Mouse (Mus musculus) embryo, embryonic 10.5 days (tissue): ENCODE results near the gene Usp12.
"Not testable (repeated sequence)": the region's sequence is repeated elsewhere in the genome, so short reads cannot be mapped to it uniquely, and the experiment has no call there.

ENCODE experiments used
- DNase-seq: peaks from one replicate; pipeline ENCODE4 v3.0.0-alpha.2; 2015; ENCODE audit warnings: low spot score

Usp12 gene

DNA sequence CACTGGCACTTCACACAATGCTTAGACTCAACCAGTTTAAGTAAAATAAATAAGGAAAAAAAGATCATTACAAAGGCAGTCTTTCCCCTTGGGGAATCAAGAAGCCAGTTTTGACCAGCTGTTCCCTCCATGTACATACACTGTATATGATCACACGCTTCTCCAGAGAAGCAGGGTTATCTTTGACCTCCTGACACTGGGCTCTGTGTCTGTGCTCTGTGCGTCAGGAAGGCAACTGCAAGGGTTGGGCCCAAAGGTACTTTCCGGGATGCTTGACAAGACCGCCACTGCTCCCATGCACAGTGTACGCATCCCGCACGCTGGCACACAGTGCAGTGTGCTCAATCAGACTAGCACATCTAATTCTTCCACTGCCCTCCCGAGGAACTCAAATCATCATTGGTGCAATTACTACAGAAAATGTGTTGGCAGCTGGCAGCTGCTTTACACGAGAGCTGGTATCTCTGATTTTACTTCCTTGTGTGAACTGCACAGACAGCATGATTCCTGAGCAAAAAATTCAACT is 57.8 kb downstream of the Usp12 start:
- DNase-seq, result no peak

DNA sequence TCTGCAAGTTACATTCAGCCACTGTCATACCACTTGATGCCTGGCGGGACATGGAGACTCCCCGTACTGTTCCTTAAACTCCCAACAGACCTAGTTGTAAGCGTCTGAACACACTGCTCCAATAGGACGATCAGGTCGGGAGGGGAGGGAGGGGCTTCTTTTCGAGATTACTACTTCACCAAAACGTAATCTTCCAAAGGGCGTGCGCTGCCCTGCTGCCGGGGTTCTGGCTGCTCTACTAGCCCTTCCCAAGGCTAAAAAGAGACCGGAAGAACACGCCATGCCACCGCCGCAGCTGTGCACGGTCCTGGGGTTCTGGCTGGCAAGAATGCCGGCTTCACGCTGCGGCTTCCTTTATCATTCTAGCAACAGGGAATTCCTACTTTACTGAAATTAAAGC is 58.5 kb downstream of the Usp12 start:
- DNase-seq, result no peak

DNA sequence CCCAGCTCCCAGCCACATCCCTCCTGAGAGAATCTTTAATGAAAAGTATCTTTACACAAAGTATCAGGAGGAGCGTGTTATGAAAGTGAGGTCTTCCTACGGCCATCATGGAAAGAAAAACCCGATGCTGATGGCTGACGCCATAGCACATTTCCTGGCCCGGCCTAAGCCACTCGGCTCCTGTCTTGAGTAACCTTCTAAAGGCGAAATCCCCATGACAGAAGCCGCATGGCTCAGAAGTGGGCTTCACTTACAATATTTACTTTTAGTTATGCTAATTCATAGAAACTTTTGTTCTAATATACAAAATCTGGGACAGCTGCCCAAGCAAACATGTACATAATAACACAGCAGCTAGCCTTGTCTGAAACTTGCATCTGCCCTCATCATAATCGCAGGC is 59.8 kb downstream of the Usp12 start:
- not testable (repeated sequence) for DNase-seq

DNA sequence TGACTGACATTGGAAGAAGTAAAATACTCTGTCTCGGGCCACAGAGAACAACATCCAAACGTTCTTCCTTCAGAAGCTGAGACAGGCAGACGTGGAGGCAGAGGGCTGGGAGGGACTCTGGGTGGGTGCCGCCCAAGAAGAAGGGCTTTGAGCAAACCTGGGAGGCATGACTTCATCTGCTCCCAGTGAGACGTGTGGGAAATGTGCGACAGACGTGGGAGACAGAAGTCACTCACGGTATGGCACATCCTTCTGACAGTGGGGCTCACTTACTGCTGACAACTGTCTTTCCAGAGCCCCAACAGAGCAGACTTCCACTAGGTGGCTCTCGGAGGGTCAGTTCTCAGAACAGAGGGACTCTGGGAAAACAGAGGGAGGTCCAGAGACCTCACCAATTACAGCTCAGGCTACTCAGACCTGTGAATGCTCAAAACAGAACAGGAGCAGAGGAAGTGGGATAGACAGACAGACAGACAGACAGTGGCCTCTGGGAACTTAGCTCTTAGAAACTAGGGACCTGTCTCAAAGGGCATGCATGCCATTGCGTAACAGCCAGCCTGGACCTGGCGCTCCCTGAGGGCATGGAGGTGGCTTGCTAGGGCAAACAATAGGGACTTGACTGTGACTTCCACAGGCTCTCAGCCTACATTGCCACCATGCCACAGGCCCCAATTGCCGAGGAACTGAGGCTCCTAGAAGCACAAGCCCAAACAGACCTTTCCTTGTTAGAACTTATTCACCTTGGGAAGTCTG is 60.7 kb downstream of the Usp12 start:
- DNase-seq, result no peak

DNA sequence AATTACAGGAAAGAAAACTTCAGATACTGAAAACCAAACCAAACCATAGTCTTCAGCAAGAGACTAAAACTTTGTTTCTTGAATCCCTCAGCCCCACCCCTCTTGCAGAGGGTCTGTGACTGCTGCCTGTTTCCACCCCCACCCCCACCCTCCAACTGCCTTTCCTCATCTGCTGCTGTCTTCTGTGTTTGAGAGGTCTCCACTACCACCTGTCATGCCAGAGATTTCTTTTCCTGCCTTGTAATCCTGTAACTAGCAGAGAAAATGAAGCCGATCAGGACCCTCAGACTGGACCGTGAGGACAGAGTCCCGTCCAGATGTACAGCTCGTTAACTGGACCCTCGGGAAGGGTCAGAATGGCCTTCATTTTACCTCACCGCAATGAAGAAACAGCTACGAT is 61.4 kb downstream of the Usp12 start:
- DNase-seq, result no peak

DNA sequence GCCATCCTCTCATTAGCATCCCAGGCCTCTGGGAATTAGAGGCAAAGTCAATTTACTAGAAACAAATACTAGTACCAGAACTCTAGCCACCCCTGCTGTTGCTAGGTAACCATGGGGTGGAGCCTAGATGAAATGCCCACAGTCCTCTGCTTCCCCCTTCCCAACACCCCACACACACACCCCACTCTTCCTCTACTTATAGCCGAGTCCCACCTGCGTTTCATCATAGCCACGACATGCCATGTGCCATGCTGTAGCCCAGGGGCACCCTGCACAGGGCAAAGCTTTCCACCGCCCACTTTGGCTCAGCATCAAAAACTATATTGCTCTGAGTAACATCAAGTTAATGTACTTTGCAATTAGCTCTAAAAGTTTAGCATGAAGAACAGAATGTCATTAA is 67.8 kb downstream of the Usp12 start:
- DNase-seq, result no peak

DNA sequence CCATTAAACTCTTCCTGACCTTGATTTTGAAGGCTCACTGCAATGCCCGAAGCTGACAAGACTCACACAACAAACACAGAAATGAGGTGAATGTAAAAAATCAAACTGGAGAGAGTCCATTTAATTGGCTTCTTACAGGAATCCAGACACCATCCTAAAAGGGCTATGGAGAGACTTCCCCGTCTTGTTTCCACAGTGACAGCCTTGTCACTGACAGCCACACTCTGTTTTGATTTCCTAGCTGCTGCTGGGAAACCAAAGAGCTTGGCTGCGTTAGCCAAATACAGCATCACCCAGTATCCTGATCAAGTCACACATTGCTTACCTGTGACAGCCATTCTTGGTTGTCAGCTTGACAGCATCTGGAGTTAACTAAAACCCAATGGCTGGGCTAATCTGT is 69.8 kb downstream of the Usp12 start:
- DNase-seq, result no peak

DNA sequence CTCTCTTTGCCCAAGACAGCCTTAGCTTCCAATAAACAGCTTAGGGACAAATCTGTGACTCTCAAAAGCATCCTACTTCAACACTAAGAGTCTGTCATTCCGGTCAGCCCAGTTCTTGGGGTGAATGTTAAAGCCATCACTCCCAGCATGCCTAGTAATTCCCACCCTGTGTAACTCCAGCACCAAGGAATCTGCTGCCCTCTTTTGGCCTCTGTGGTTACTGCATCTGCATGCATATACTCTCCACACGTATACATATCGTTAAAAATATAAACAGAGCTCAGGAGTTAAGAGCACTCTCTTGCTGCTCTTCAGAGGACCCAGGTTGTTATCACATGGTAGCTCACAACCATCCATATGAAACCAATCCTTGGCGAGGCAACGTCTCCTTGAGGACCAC is 71.4 kb downstream of the Usp12 start:
- no peak for DNase-seq

DNA sequence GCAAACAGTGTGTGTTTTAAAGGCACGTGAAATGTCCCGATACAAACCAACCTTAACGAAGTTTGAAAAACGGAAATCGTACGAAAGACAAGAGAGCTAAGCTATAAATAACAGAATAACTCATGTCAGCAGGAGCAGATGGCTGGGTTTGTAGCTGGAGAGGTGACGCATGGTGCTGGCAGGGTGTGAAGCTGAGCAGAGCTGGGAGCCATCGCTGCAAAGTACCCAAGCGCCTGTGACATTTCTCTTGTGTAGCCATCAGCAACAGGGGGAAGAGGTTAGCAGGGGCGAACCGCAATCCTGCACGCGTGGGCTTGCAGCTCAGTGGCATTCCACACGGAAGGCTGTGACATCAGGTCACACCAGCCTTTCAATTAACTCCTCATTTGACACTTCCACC is 72.6 kb downstream of the Usp12 start:
- DNase-seq, result no peak

DNA sequence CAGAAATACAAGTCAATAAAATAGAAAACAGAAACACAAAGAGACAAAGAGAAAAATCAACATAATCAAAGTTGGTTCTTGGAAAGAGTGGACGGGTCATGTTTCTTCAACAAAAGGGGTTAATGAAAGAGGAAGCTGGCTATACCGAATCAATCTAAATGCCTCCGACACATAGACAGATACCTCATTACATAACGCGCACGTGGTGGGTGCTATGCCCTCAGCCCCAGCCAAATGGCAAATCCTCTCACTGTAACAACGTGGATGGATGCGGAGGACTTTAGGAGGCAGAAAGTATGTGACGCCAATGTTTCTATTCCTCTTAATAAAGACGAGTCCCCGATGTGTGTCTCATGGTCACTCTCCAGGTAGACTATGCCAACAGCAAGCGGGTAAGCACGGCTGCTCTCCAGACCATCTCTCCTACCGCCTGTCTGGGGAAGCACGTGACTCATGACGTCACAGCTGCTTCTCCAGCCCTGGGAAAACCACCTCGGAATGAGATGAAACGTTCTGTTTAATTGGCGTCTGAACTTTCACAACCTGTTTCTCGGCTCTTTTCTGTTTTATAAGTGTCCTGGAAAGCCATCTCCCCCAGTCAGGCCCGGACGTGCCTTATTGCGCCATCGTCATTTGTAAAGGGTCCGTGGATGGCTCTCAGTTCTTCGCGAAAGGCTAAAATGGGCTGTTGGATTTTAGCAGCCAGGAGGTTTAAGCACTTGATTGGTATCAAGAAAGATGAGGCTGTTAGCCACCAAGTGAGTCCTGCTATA is 75.0 kb downstream of the Usp12 start:
- no peak for DNase-seq

DNA sequence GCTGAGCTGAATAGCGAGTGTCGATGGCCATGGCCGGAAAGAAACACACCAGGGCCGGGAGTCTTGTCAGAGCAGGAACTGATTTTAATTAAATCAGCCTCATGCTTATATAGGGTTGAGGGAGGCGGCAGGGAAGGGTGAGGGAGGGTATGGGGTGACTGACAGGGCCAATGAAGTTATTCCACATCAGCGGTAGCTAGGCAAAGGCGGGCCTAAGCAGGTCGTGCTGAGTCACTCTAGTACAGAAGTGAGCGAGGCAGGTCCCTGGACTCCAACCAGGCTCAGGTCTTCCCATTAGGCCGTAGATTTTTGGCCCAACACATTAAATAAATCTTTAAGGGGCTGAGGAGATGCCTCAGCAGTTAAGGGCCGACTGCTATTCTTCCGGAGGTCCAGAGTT is 81.0 kb downstream of the Usp12 start:
- no peak for DNase-seq

DNA sequence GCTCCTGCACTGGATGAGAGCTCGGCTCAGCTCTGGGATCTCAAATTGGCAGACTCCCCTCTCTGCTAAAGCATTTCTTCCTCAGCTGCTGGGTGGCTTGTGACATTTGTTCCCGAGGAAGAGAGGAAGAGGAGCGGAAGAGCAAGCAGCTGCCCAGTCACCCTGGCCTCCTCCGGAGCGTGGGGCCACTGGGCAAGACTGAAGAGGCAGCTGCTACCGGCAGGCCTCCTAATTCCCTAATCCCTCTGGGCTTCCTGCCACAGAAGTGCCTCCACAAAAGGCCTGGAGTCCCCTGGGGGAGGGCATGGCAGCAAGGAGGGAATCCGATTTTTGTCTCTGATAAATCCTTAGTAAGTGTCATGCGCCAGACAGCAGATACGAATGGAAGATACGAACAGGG is 81.7 kb downstream of the Usp12 start:
- DNase-seq, result peak; percentile 19

DNA sequence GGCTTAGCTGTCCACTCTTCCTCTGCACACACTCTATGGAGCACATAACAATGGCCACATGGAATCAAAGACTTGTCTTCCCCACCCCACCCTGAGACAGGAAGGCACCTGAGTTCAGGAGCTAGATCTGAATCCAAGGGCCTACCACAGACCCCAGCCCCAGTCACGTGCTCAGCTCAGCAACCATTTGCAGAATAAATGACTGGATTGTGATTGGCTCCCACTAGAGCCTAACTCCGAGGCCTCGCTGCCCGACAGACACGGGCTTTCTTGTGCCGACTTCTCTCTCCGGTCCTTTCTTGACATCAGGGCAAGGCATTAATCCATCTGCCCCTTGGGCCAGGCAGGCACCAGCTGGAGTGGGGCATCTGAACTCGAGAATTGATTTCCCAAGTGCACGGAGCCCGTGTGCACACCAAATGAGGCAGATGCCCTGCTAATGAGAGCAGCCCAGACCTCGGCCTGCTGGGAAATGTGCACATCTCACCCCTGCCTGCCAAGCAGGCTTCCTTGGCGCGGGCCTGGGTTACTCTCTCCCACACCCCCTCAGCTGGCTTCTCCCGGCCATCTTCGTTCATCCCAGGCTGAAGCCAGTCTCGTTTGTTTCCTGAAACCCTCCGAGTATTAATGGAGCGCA is 82.4 kb downstream of the Usp12 start:
- DNase-seq, result peak; percentile 19

DNA sequence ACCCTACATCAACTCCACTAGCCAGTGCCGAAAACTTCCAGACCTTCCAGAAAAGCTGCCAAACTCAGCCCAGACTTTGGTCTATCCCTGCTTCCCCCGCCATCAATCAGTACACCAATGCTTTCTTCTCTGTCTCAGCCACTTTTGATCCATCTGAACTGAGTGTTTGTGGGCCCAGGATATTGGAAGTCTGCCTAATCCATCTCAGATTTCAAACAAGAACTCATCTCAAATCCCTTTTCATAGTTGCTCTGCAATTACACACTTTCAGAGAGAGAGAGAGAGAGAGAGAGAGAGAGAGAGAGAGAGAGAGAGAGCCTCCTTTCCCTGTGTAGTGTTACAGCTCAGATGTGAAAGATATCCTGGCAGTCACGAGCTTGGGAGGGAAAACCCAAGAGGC is 85.4 kb downstream of the Usp12 start:
- DNase-seq, result no peak

DNA sequence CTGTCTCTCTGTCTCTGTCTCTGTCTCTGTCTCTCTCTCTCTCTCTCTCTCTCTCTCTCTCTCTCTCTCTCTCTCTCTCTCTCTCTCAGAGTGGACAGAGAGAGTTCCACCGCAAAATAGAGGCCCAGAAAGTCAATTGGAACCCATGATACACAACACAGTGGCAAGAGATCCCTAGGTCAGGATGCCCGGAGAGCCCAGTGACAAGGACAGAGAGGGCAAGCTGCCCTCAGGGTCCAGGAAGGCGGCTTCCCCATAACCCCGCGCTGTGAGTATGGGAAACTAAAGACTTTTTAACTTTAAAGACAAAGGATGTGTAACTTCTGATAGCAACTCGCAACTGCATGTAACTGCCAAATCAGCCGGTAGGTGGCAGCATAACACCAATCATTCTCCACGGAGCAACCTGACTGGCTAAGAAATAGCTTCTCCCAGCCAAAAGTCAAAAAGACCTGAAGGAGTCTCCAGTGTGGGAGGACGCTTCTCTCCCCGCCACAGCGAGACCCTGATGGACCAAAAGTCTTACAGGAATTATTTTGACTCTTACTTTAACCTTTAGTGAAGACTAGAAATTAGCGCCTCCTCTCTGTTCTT is 88.9 kb downstream of the Usp12 start:
- DNase-seq, result peak; percentile 94

DNA sequence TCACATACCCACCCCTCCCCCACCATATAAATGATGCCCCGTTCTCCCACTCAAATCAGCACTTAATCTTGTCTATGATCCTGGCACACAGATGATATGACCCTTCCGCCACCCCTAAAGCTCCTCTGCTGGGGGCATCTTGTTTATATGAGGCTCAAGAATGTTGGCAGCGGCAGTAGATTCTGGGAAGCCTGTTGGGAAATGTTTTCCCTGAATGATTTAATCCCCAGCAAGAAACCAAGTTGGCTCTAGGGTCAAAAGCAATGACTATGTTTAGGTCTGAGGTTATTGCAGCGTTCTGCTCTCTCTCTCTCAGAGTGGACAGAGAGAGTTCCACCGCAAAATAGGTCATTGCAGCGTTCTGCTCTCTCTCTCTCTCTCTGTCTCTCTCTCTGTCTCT is 89.4 kb downstream of the Usp12 start:
- no peak for DNase-seq

DNA sequence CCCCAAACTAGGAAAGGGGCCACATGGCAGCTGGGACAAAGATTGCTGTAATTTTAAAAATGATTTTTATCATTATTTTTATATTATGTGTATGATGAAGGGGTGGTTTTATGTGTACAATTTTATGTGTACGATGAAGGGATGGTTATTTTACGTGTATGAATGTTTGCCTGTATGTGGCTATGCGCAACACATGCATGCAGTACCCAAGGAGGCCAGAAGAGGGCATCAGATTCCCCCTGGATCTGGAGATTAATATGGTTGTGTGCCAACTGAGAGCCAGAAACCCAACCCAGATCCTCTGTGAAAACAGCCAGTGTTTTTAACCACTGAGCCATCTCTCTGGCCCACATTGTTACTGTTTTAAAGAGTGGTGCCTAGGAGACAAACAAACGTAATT is 90.6 kb downstream of the Usp12 start:
- DNase-seq, result no peak

DNA sequence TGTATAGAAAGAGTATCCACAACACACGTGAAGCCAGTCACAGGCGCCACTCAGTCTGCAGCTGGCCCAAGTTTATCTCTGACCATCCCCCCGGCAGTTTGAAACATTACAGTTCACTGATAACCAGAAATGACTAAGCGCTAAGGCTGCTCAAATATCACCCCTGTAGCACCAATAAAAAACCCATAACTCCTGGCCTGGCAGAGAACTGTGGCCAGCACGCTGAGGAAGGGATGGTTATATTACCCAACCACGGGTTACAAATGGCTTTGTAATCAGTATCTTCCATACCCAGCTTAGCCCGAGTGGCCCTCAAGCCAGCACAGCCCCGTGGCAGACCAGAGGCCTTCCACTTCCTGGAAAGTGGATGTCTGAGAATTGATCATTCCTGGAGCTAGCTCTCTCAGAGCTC is 91.1 kb downstream of the Usp12 start:
- no peak for DNase-seq

DNA sequence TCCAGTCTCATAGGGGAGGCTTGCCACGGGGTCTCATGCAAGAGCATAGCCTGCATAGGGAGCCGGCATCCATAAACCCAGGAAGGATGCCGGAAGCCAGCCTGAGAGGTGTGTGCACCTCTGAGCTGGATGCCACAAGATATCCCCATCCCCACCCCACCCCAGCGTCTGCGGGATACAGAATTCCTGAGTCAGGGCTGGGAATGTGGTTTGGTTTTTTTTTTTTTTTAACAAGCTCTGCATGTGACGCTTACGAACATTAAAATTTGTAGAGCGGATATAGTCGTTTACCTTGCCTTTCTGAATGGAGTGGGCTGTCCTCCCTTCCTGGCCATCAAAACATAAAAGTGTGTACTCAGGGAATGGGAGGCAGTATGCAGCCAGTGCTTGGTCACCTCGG is 94.7 kb downstream of the Usp12 start:
- DNase-seq, result no peak

DNA sequence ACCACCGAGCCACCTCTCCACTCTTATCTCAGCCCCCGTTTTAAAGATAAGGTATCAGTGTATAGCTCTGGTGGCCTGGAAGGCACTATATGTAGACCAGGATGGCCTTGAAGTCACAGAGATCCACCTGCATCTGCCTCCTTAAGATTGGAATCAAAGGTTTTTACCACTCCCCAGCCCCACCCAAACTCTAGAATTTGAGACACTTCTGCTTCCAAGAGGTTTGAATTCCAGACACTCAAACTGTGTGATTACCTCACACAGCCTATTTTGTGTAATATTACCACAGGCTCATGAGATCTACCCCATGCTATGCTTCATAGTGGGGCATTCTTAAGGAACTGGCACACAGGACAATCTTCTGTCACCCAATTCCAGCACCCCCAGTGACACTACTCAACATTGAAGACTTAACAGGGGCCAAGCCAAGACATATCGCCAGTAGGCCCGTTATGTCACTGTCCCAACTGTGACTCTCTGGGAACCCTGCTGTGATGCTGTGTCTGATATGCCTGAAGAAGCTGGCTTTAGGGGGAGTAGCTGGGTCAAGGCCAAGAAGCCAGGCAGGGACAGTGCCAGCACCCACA is 95.3 kb downstream of the Usp12 start:
- no peak for DNase-seq

DNA sequence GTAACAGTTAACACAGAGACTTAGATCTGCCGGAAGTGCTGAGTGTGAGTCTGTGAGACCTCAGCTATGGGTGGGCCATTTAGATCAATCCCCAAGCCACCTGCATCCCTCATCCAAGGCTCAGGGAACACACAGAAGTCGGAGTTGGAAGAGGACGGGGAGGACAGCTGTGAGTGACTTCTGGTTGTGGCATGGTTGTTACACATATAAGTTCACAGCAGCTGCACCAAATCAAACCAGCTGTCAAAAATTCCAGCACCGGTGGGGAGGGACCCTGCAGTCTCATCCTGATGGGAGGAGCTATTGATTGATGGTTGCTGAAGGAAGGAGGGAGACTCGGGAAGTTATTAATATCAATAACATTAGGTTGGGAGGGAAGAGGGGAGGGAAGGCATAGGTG is 99.3 kb downstream of the Usp12 start:
- DNase-seq, result no peak

DNA sequence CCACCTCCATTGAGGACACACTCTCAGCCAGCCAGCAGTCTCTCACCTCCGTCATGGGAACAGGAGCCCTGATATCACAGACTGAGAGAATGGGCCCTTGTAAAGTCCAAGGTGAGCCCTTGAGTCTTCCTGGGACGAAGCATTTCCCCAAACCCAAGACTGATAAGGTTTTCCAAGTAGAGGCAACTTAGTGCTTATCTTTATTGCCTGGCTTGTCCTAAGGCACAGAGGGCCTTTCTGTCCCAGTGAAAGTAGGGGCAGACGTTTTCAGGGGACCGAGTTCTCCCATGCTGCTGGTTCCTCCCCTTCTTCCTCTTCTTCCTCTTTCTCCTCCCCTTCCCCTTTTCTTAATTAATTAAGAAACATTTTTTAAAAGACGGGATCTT is 101.8 kb downstream of the Usp12 start:
- DNase-seq, result no peak
